Mouse (Mus musculus) gastrocnemius, adult 8-10 months (tissue): ENCODE results near the gene Immp2l. TPM values are rescaled to one million over a fixed set of nuclear protein-coding genes. Genes with fewer than 3 reads are reported as not detected.

Experiments used
- DNase-seq, 2 experiments: peaks; one replicate each; pipeline ENCODE4 v3.0.0; 2022; ENCODE audit warnings: low spot score in 2 of 2
- total RNA-seq, 4 experiments: library from RNA; stranded (reverse); gene quantifications; 2 replicates each; pipeline ENCODE4 v1.2.4; 2022

Immp2l gene
- total RNA-seq, 4 experiments from 2014 or later: 11.0 to 15.7 (median 13.6) TPM

- DNase-seq: no peak
Observed at GRCm38 (mm10) chr12:41520326-41520725, 496.4 kb downstream of the Immp2l start.

- DNase-seq: no peak
Observed at GRCm38 (mm10) chr12:41521671-41522070, 497.8 kb downstream of the Immp2l start.

- no peak for DNase-seq
Observed at GRCm38 (mm10) chr12:41526688-41527087, 502.8 kb downstream of the Immp2l start.

- no peak for DNase-seq
Observed at GRCm38 (mm10) chr12:41528410-41528809, 504.5 kb downstream of the Immp2l start.

- no peak for DNase-seq
Observed at GRCm38 (mm10) chr12:41539989-41540388, 516.1 kb downstream of the Immp2l start.

GRCm38 (mm10) chr12:41551578-41551977, 527.7 kb downstream of the Immp2l start:
- DNase-seq: no peak

- no peak for DNase-seq
Observed at GRCm38 (mm10) chr12:41557832-41558231, 533.9 kb downstream of the Immp2l start.

- DNase-seq: no peak
Observed at GRCm38 (mm10) chr12:41558956-41559735, 535.3 kb downstream of the Immp2l start.

- no peak for DNase-seq
Observed at GRCm38 (mm10) chr12:41565540-41566432, 541.9 kb downstream of the Immp2l start.

- no peak for DNase-seq
Observed at GRCm38 (mm10) chr12:41566433-41566794, 542.5 kb downstream of the Immp2l start.

- DNase-seq: no peak
Observed at GRCm38 (mm10) chr12:41573754-41574153, 549.9 kb downstream of the Immp2l start.

- DNase-seq: no peak
Observed at GRCm38 (mm10) chr12:41575221-41575620, 551.3 kb downstream of the Immp2l start.

GRCm38 (mm10) chr12:41593401-41593800, 569.5 kb downstream of the Immp2l start:
- DNase-seq: no peak

- no peak for DNase-seq
Observed at GRCm38 (mm10) chr12:41594037-41594436, 570.1 kb downstream of the Immp2l start.

- DNase-seq: no peak
Observed at GRCm38 (mm10) chr12:41615271-41615670, 591.4 kb downstream of the Immp2l start.

GRCm38 (mm10) chr12:41621341-41621740, 597.5 kb downstream of the Immp2l start:
- no peak for DNase-seq

GRCm38 (mm10) chr12:41643262-41643661, 619.4 kb downstream of the Immp2l start:
- no peak for DNase-seq

- DNase-seq: no peak
Observed at GRCm38 (mm10) chr12:41644802-41645551, 621.1 kb downstream of the Immp2l start.

GRCm38 (mm10) chr12:41646956-41647575, 623.2 kb downstream of the Immp2l start:
- no peak for DNase-seq

GRCm38 (mm10) chr12:41647675-41648074, 623.8 kb downstream of the Immp2l start:
- DNase-seq: no peak

GRCm38 (mm10) chr12:41649826-41650541, 626.1 kb downstream of the Immp2l start:
- DNase-seq: no peak
